Mouse (Mus musculus): ENCODE results near the gene Olfr1411.
A peak's percentile ranks its signal among the peaks of the same experiment; 100 is the strongest.

The Olfr1411 gene

GRCm38 (mm10) chr1:92633726-92634125 is 39.5 kb downstream of the Olfr1411 start:
- DNase-seq (ENCODE audit: low read depth, low spot score), result no peak
- Histone ChIP-seq H3K36me3 (ENCODE audit: control insufficient read depth, insufficient read depth, low read length, poor library complexity, severe bottlenecking) (peaks cover 3% of the 10 kb centered on the region), H3K27me3 (ENCODE audit: control insufficient read depth, insufficient read depth, low read length, poor library complexity, severe bottlenecking) (no peaks in the 10 kb centered on the region)

- DNase-seq (ENCODE audit: low read depth, low spot score), result no peak
- no peaks in the 10 kb centered on the region for H3K27me3 ChIP-seq (ENCODE audit: control insufficient read depth, insufficient read depth, low read length, poor library complexity, severe bottlenecking)
- peaks cover 6% of the 10 kb centered on the region for H3K36me3 ChIP-seq (ENCODE audit: control insufficient read depth, insufficient read depth, low read length, poor library complexity, severe bottlenecking)
Observed at GRCm38 (mm10) chr1:92634569-92634968, 40.4 kb downstream of the Olfr1411 start.

GRCm38 (mm10) chr1:92634976-92635599 is 40.9 kb downstream of the Olfr1411 start:
- Histone ChIP-seq H3K36me3 (ENCODE audit: control insufficient read depth, insufficient read depth, low read length, poor library complexity, severe bottlenecking) (peaks cover 6% of the 10 kb centered on the region), H3K27me3 (ENCODE audit: control insufficient read depth, insufficient read depth, low read length, poor library complexity, severe bottlenecking) (no peaks in the 10 kb centered on the region)
- DNase-seq (ENCODE audit: low read depth, low spot score), result no peak

GRCm38 (mm10) chr1:92636015-92636414 is 41.8 kb downstream of the Olfr1411 start:
- DNase-seq (ENCODE audit: low read depth, low spot score), result no peak
- peaks cover 6% of the 10 kb centered on the region for H3K36me3 ChIP-seq (ENCODE audit: control insufficient read depth, insufficient read depth, low read length, poor library complexity, severe bottlenecking)
- no peaks in the 10 kb centered on the region for H3K27me3 ChIP-seq (ENCODE audit: control insufficient read depth, insufficient read depth, low read length, poor library complexity, severe bottlenecking)

- Histone ChIP-seq H3K27me3 (ENCODE audit: control insufficient read depth, insufficient read depth, low read length, poor library complexity, severe bottlenecking) (no peaks in the 10 kb centered on the region), H3K36me3 (ENCODE audit: control insufficient read depth, insufficient read depth, low read length, poor library complexity, severe bottlenecking) (peaks cover 6% of the 10 kb centered on the region)
- no peak for DNase-seq (ENCODE audit: low read depth, low spot score)
Observed at GRCm38 (mm10) chr1:92636676-92637075, 42.5 kb downstream of the Olfr1411 start.

DNA sequence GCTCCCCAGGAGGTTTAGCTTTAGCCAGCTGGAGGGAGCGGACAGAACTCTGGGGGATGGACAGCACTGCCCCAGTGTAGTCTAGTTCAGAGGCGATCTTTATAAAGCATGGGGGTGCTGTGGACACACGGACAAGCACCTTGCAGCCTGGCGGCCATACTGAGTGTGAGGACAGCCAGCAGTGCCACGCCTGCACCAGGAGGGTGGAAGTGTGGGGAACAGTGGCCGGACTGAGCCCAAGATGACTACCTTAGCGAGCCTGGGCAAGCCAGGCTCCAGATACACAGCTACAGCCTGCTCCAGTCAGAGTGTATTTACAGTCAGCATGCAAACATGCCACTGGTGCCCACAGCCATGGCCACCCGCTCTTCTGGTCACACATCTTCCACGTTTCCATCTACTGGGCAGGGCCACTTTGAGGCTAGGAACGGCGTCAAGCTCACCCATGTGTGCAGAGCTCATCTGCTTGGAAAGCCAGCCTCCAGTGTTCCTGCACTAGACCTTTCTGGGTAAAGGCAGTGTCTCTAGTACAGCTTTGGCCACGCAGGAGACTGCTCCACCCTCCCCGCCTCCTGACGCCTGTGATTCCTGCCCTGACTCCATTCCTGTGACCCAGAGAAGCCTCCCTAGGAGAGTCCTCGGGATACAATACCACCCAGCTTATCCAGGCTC is 43.4 kb downstream of the Olfr1411 start:
- Histone ChIP-seq H3K27me3 (ENCODE audit: control insufficient read depth, insufficient read depth, low read length, poor library complexity, severe bottlenecking) (no peaks in the 10 kb centered on the region), H3K36me3 (ENCODE audit: control insufficient read depth, insufficient read depth, low read length, poor library complexity, severe bottlenecking) (peaks cover 6% of the 10 kb centered on the region)
- no peak for DNase-seq (ENCODE audit: low read depth, low spot score)

DNA sequence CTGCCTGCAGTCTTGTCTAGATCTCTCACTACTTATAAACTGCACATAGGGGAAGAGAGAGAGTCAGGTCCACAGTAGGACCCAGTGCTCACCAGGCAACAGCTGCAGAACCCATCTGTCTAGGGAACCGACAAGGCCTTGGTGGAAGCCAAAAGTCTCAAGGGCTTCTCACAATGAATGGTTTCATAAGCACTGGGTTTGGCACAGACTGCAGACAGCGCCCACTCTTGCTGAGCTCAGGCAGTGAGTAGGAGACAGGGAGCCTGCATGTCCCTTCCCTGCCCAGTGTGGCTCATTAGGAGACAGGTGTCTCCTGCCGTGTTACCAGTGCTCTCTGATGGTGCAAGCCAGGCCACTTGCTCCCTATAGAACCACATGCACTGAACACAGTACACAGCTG is 44.0 kb downstream of the Olfr1411 start:
- H3K36me3 ChIP-seq (ENCODE audit: control insufficient read depth, insufficient read depth, low read length, poor library complexity, severe bottlenecking), result peaks cover 6% of the 10 kb centered on the region
- H3K27me3 ChIP-seq (ENCODE audit: control insufficient read depth, insufficient read depth, low read length, poor library complexity, severe bottlenecking), result no peaks in the 10 kb centered on the region
- DNase-seq (ENCODE audit: low read depth, low spot score), result no peak

DNA sequence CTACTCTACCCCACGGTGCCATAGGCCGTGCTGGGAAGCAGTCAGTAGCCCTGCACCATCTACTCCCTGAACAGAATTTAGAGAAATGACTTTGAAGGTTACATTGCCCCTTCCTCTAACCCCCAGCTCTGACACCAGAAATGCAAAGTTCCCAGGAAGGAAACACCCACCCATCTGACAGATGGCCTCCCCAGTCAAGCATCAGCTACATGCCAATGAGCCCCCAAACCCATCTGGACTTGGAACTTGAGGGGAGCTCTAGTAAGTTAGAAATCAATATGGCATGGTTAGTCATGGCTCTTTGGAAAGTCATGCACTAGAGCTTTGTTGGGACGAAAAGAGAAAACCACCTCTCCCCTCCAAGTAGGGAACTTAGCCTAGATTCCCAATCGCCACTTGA is 44.5 kb downstream of the Olfr1411 start:
- H3K36me3 ChIP-seq (ENCODE audit: control insufficient read depth, insufficient read depth, low read length, poor library complexity, severe bottlenecking), result peaks cover 6% of the 10 kb centered on the region
- DNase-seq (ENCODE audit: low read depth, low spot score), result no peak
- no peaks in the 10 kb centered on the region for H3K27me3 ChIP-seq (ENCODE audit: control insufficient read depth, insufficient read depth, low read length, poor library complexity, severe bottlenecking)

DNA sequence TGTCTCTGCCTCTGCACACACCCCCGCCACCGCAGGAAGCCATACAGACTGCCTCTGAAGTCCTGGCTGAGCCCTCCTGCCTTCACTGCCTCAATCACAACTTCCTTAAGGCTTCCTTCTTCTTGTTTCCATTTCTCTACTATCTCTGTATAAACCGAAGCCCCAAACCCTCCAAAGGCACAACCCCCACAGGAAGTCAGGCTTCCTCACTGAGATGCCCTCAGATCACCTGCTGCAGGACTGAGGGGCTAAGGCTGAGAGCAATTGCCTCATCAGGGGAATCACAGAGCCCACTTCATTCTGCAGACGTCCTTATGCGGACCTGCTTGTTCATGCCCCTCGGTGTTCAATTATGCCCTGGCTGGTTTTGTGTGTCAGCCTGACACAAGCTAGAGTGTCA is 46.2 kb downstream of the Olfr1411 start:
- peak; percentile 11 for DNase-seq (ENCODE audit: low read depth, low spot score)
- H3K36me3 ChIP-seq (ENCODE audit: control insufficient read depth, insufficient read depth, low read length, poor library complexity, severe bottlenecking), result peaks cover 6% of the 10 kb centered on the region

DNA sequence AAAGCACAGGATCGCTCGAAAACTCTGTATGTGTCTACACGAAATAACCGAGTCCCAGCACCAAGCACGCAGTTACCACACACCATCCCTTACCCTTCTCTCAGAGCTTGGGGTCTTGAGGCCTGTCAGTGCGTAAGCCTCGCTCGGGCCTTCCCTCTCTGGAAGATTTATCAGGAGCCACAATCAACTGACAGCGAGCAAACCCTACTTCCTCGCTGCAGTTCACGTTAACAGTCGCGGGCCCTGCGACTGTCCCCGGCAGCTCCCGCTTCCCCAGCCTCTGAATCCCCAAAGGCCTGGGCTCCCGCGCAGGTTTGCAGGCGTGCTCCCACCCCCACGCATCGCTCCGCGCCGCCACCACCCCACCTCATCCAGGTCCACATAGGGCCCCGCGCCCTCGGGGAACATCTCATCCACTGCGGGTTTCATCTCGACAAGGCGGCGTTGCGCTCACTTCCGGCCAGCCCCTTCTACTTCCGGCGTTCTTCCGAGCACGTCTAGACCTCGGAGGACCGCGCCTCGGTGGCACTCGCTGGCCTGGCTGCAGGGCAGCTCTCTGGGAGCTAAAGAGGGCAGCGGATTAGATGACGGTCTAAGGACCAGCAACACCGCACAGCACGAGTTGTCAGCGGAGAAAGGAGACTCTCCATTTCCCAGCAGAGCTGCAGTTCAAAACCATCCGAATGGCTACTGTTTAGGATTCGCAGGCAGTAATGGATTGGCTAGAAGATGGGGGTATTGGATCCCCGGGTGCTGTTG is 47.5 kb downstream of the Olfr1411 start, which contains the start of gene Cops9:
Cops9 (minus strand) TSS at position 472 of the 759 bp plus-strand sequence.
- peak; percentile 91 for DNase-seq (ENCODE audit: low read depth, low spot score)
- Histone ChIP-seq H3K36me3 (ENCODE audit: control insufficient read depth, insufficient read depth, low read length, poor library complexity, severe bottlenecking) (peaks cover 6% of the 10 kb centered on the region), H3K27me3 (ENCODE audit: control insufficient read depth, insufficient read depth, low read length, poor library complexity, severe bottlenecking) (no peaks in the 10 kb centered on the region)

More for the DNA sequence above, 46.2 kb downstream of the Olfr1411 start:
- no peaks in the 10 kb centered on the region for H3K27me3 ChIP-seq (ENCODE audit: control insufficient read depth, insufficient read depth, low read length, poor library complexity, severe bottlenecking)

DNA sequence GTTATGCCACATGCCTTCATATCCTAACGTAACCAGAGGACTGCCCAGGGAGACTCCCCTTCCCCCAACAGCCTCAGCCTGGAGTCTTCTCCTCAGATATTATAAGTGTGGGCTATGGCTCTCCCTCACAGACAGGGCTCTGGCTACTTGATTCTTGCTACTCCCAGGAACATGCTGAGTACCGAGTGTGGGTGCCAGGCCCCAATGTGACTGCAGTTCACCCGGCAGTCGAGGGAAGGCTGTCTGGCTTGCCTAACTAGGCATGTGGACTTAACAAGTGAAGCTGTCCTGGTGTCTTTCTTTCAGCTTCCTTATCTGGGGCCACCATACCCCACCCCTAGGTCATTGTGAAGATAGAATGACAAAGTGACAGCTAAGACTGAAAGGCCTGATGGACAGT is 49.5 kb downstream of the Olfr1411 start:
- Histone ChIP-seq H3K27me3 (ENCODE audit: control insufficient read depth, insufficient read depth, low read length, poor library complexity, severe bottlenecking) (no peaks in the 10 kb centered on the region), H3K36me3 (ENCODE audit: control insufficient read depth, insufficient read depth, low read length, poor library complexity, severe bottlenecking) (peaks cover 3% of the 10 kb centered on the region; the same call in 1 of the 2 replicates)
- DNase-seq (ENCODE audit: low read depth, low spot score), result no peak

GRCm38 (mm10) chr1:92644916-92645315 is 50.7 kb downstream of the Olfr1411 start:
- no peak for DNase-seq (ENCODE audit: low read depth, low spot score)
- Histone ChIP-seq H3K27me3 (ENCODE audit: control insufficient read depth, insufficient read depth, low read length, poor library complexity, severe bottlenecking) (no peaks in the 10 kb centered on the region), H3K36me3 (ENCODE audit: control insufficient read depth, insufficient read depth, low read length, poor library complexity, severe bottlenecking) (no peaks in the 10 kb centered on the region)

DNA sequence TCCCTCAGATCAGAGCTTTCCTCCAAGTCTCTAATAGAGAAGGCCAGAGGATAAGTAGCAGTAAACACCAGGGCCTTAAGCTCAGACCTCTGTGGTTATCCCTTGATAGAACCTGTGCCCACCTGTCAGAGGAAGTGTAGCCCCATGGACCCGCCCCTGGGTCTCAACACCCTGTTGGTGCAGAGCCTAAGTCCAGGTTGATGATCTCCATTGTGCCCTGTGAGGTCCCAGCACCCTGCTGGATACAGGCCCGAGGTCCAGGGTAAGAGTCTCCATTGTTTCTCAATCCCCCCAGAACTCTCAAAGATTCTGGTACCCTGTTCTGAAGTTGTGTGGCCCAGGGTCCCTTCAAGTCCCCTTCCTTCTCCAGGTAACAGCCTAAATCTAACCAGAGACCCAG is 51.9 kb downstream of the Olfr1411 start:
- Histone ChIP-seq H3K27me3 (ENCODE audit: control insufficient read depth, insufficient read depth, low read length, poor library complexity, severe bottlenecking) (no peaks in the 10 kb centered on the region), H3K36me3 (ENCODE audit: control insufficient read depth, insufficient read depth, low read length, poor library complexity, severe bottlenecking) (no peaks in the 10 kb centered on the region)
- no peak for DNase-seq (ENCODE audit: low read depth, low spot score)

DNA sequence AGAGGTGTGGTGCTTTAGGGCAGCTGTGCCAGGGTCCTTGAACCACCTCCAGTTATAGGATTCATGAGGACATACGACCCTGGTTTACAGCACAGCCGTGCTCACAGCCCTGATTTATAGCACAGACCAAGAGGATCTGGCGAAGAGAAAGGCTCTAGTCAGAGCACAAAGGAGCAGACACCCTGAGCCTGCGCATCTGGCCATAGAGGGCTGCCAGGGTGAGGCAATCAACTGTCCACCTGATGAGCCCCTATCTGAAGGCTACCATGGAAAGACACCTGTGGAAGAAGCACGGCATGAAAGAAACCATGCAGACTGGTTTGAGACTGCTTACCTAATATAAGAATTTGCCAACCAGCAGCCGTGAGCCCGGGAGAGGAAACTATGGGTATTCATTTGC is 52.4 kb downstream of the Olfr1411 start:
- DNase-seq (ENCODE audit: low read depth, low spot score), result no peak
- Histone ChIP-seq H3K36me3 (ENCODE audit: control insufficient read depth, insufficient read depth, low read length, poor library complexity, severe bottlenecking) (no peaks in the 10 kb centered on the region), H3K27me3 (ENCODE audit: control insufficient read depth, insufficient read depth, low read length, poor library complexity, severe bottlenecking) (no peaks in the 10 kb centered on the region)

GRCm38 (mm10) chr1:92647026-92647425 is 52.8 kb downstream of the Olfr1411 start:
- Histone ChIP-seq H3K36me3 (ENCODE audit: control insufficient read depth, insufficient read depth, low read length, poor library complexity, severe bottlenecking) (no peaks in the 10 kb centered on the region), H3K27me3 (ENCODE audit: control insufficient read depth, insufficient read depth, low read length, poor library complexity, severe bottlenecking) (no peaks in the 10 kb centered on the region)
- no peak for DNase-seq (ENCODE audit: low read depth, low spot score)
